Mouse (Mus musculus) liver, embryonic 11.5 days (tissue): ENCODE data around the gene Slc1a2. TPM values are rescaled to one million over a fixed set of nuclear protein-coding genes. Genes with fewer than 3 reads are reported as not detected.

Experiments used
- ATAC-seq: fragments of 200-750 bp; cut with Nextera tagmentation; replicated peaks from 2 replicates; pipeline ENCODE4 v1.8.0; 2017; ENCODE audit warnings: moderate number of reproducible peaks, mild to moderate bottlenecking, moderate TSS enrichment, moderate library complexity; ENCODE audit not compliant: low FRiP score
- DNase-seq: peaks from one replicate; pipeline ENCODE4 v3.0.0-alpha.2; 2017; ENCODE audit warnings: low spot score
- H3K27ac ChIP-seq: fragments of 300-500 bp; sonication (generic); 2 replicates; pipeline ENCODE4 v1.5.1; 2014; ENCODE audit warnings: mild to moderate bottlenecking, low read depth, low read length, control low read depth
- H3K27me3 ChIP-seq: fragments of 300-500 bp; sonication (generic); replicated peaks from 2 replicates; pipeline ENCODE4 v1.6.1; 2014; ENCODE audit warnings: low read length, mixed read lengths; ENCODE audit not compliant: control insufficient read depth, insufficient read depth
- H3K36me3 ChIP-seq: fragments of 300-500 bp; sonication (generic); 2 replicates; pipeline ENCODE4 v1.6.1; 2014; ENCODE audit warnings: mild to moderate bottlenecking, low read length, moderate library complexity, mixed read lengths; ENCODE audit not compliant: control insufficient read depth, insufficient read depth
- H3K4me1 ChIP-seq: fragments of 300-500 bp; sonication (generic); replicated peaks from 2 replicates; pipeline ENCODE4 v1.6.1; 2014; ENCODE audit warnings: low read length, mixed read lengths; ENCODE audit not compliant: control insufficient read depth, insufficient read depth
- H3K4me2 ChIP-seq: fragments of 300-500 bp; sonication (generic); 2 replicates; pipeline ENCODE4 v1.6.1; 2014; ENCODE audit warnings: mild to moderate bottlenecking, control low read depth, moderate library complexity
- H3K4me3 ChIP-seq: fragments of 300-500 bp; sonication (generic); 2 replicates; pipeline ENCODE4 v1.5.1; 2014; ENCODE audit warnings: low read depth, low read length, control low read depth
- H3K9ac ChIP-seq: fragments of 300-500 bp; sonication (generic); 2 replicates; pipeline ENCODE4 v1.6.1; 2014; ENCODE audit warnings: low read depth, low read length, control low read depth
- H3K9me3 ChIP-seq: fragments of 300-500 bp; sonication (generic); 2 replicates; pipeline ENCODE4 v1.6.1; 2016; ENCODE audit warnings: low read length, inconsistent platforms, mixed read lengths; ENCODE audit not compliant: control insufficient read depth
- WGBS: fragments of 180-500 bp; shearing (Covaris S2); extraction: QIAGEN DNeasy Blood & Tissue Kit; methylation state at CpG from one replicate; pipeline ENCODE4 v1.1.7; 2014; 5-methylcytosine and 5-hydroxymethylcytosine counted together
- polyA plus RNA-seq: library from polyadenylated mRNA; unstranded; fragments of >200 nt; fragmentation: Nextera tagmentation; extraction: Ambion mirVana; gene quantifications from 2 replicates; pipeline ENCODE4 v1.2.1, GENCODE M21; 2014

Slc1a2 gene
- polyA plus RNA-seq, 1 experiment from 2014 or later = 0.43 TPM

DNA sequence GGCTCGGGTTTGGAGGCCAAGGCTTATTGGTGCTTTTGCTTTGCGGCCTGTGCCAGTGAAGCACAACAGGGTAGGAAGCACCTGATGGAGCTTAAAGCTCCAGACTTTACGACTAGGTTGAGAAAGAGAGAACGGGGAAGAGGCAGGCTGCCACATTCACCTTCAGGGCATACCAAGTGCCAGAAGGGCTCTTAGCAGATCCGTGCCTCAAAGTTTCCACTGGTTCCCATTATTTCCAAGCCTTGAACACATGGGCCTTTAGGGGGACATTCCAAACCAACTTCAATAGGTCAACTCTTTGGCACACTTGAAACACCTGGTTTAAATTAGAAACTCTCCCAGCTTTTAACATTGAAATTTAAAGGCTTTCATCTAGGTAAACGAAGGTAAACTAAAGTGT is 134.3 kb downstream of the Slc1a2 start:
- H3K4me2 ChIP-seq = no peak overlapping the region
- H3K27ac ChIP-seq = no peak overlapping the region
- no peak overlapping the region for H3K4me3 ChIP-seq
- no peaks in the 10 kb centered on the region for H3K27me3 ChIP-seq
- DNase-seq = no peak
- H3K36me3 ChIP-seq = no peaks in the 10 kb centered on the region
- WGBS = 77% methylated on average over 6 of the region's 6 CpGs
- H3K9me3 ChIP-seq = no peaks in the 10 kb centered on the region
- ATAC-seq = no peak
- H3K9ac ChIP-seq = no peak overlapping the region
- H3K4me1 ChIP-seq = no peaks in the 10 kb centered on the region

- H3K4me1 ChIP-seq = no peaks in the 10 kb centered on the region
- H3K27me3 ChIP-seq = no peaks in the 10 kb centered on the region
- WGBS = 56% methylated on average over 3 of the region's 3 CpGs
- ATAC-seq (no peak), DNase-seq (no peak)
- H3K9ac ChIP-seq = no peak overlapping the region
- no peaks in the 10 kb centered on the region for H3K9me3 ChIP-seq
- no peak overlapping the region for H3K27ac ChIP-seq
- H3K4me2 ChIP-seq = no peak overlapping the region
- H3K36me3 ChIP-seq = no peaks in the 10 kb centered on the region
- no peak overlapping the region for H3K4me3 ChIP-seq
Observed at GRCm38 (mm10) chr2:102795034-102795433, 136.6 kb downstream of the Slc1a2 start.

- no peak overlapping the region for H3K4me3 ChIP-seq
- no peak overlapping the region for H3K9ac ChIP-seq
- H3K36me3 ChIP-seq = no peaks in the 10 kb centered on the region
- DNase-seq (no peak), ATAC-seq (no peak)
- WGBS = 72% methylated on average over 2 of the region's 2 CpGs
- H3K27ac ChIP-seq = no peak overlapping the region
- no peaks in the 10 kb centered on the region for H3K27me3 ChIP-seq
- H3K9me3 ChIP-seq = no peaks in the 10 kb centered on the region
- no peak overlapping the region for H3K4me2 ChIP-seq
- no peaks in the 10 kb centered on the region for H3K4me1 ChIP-seq
Observed at GRCm38 (mm10) chr2:102798149-102798548, 139.7 kb downstream of the Slc1a2 start.

DNA sequence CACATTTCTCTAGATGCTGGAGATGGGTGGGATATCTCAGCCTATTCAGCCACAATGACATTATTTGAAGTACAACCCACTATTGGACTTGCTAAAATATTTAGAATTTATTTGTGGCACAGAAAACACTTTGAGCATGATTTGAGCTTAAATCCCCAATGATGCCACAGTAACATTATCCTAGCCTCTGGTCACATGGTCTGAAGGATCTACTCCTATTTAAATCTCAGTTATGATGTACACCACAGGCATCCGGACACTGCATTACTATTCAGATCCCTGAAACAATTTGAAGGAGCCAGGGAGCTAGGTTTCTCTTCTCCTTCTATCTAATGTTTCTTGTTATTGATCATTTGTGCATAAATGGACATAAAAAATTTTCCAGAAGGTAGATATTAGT is 143.4 kb downstream of the Slc1a2 start:
- ATAC-seq = no peak
- Histone ChIP-seq H3K4me2 (no peak overlapping the region), H3K9ac (no peak overlapping the region), H3K36me3 (no peaks in the 10 kb centered on the region), H3K4me1 (no peaks in the 10 kb centered on the region), H3K27me3 (no peaks in the 10 kb centered on the region), H3K9me3 (no peaks in the 10 kb centered on the region), H3K27ac (no peak overlapping the region), H3K4me3 (no peak overlapping the region)
- DNase-seq = no peak
- 82% methylated on average over 1 of the region's 1 CpGs for WGBS

DNA sequence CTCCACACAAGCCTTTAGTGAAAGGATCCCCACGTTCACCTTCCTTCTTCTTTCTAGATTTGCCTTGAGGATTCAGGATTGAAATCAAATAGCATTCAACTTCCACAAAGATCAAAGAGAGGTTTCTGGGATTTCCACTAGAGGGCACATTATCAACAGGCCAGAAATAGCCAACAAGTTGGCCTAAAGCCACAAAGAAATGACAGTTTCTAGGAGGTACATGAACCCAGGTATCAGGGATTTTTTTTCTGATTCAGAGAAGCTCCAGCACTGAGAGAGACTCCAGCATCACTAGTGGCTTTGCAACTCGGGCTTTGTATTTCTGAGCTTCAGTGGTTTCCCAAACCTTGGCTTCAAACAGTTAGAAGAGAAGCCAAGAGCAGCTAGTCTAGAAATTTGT is 145.7 kb downstream of the Slc1a2 start:
- no peak for ATAC-seq

GRCm38 (mm10) chr2:102805283-102805682 is 146.8 kb downstream of the Slc1a2 start:
- H3K36me3 ChIP-seq = no peaks in the 10 kb centered on the region
- H3K4me2 ChIP-seq = no peak overlapping the region
- DNase-seq = no peak
- WGBS = 69% methylated on average over 6 of the region's 6 CpGs
- no peaks in the 10 kb centered on the region for H3K4me1 ChIP-seq
- no peak for ATAC-seq
- no peaks in the 10 kb centered on the region for H3K9me3 ChIP-seq
- H3K4me3 ChIP-seq = no peak overlapping the region
- no peak overlapping the region for H3K27ac ChIP-seq
- H3K27me3 ChIP-seq = no peaks in the 10 kb centered on the region
- no peak overlapping the region for H3K9ac ChIP-seq

More for the DNA sequence above, 145.7 kb downstream of the Slc1a2 start:
- 26% methylated on average over 2 of the region's 2 CpGs for WGBS
- H3K4me1 ChIP-seq = no peaks in the 10 kb centered on the region
- no peak overlapping the region for H3K4me3 ChIP-seq
- H3K36me3 ChIP-seq = no peaks in the 10 kb centered on the region
- H3K9ac ChIP-seq = no peak overlapping the region
- no peaks in the 10 kb centered on the region for H3K27me3 ChIP-seq
- H3K4me2 ChIP-seq = no peak overlapping the region
- no peaks in the 10 kb centered on the region for H3K9me3 ChIP-seq
- no peak overlapping the region for H3K27ac ChIP-seq
- DNase-seq = no peak

- Histone ChIP-seq H3K4me2 (no peak overlapping the region), H3K4me3 (no peak overlapping the region), H3K4me1 (no peaks in the 10 kb centered on the region), H3K27ac (no peak overlapping the region), H3K27me3 (no peaks in the 10 kb centered on the region), H3K9ac (no peak overlapping the region), H3K36me3 (no peaks in the 10 kb centered on the region), H3K9me3 (no peaks in the 10 kb centered on the region)
- DNase-seq (no peak), ATAC-seq (no peak)
- WGBS = 72% methylated on average over 4 of the region's 4 CpGs
Observed at GRCm38 (mm10) chr2:102805761-102806496, 147.5 kb downstream of the Slc1a2 start.

DNA sequence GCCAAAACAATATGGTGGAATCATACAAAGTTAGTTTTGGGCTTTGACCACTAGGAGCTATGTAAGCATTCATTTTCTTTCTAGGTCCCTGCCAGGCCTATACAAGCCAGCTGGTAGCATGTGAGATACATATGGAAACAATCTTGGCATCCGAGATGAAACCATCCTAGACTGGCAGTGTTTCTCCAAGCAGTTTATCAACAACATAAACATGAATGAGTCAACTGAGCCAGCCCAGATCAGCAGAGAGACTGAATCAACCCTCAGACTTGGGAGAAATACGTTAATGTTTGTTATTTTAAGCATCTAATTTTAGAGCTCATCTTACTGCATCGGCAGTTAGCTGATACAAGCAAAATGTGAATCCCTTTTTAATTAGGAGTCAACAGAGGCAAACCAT is 149.2 kb downstream of the Slc1a2 start:
- no peaks in the 10 kb centered on the region for H3K9me3 ChIP-seq
- WGBS = 72% methylated on average over 3 of the region's 3 CpGs
- no peak overlapping the region for H3K9ac ChIP-seq
- H3K4me1 ChIP-seq = no peaks in the 10 kb centered on the region
- H3K4me2 ChIP-seq = no peak overlapping the region
- DNase-seq = no peak
- H3K27me3 ChIP-seq = no peaks in the 10 kb centered on the region
- ATAC-seq = no peak
- H3K4me3 ChIP-seq = no peak overlapping the region
- no peaks in the 10 kb centered on the region for H3K36me3 ChIP-seq
- no peak overlapping the region for H3K27ac ChIP-seq

GRCm38 (mm10) chr2:102809436-102809835 is 151.0 kb downstream of the Slc1a2 start:
- H3K9me3 ChIP-seq = no peaks in the 10 kb centered on the region
- no peaks in the 10 kb centered on the region for H3K36me3 ChIP-seq
- no peak overlapping the region for H3K4me2 ChIP-seq
- no peaks in the 10 kb centered on the region for H3K4me1 ChIP-seq
- H3K27me3 ChIP-seq = no peaks in the 10 kb centered on the region
- no peak overlapping the region for H3K27ac ChIP-seq
- ATAC-seq (no peak), DNase-seq (no peak)
- no peak overlapping the region for H3K4me3 ChIP-seq
- 89% methylated on average over 1 of the region's 1 CpGs for WGBS
- no peak overlapping the region for H3K9ac ChIP-seq
